Mouse (Mus musculus): ENCODE data around the gene Trpv3.

DNA sequence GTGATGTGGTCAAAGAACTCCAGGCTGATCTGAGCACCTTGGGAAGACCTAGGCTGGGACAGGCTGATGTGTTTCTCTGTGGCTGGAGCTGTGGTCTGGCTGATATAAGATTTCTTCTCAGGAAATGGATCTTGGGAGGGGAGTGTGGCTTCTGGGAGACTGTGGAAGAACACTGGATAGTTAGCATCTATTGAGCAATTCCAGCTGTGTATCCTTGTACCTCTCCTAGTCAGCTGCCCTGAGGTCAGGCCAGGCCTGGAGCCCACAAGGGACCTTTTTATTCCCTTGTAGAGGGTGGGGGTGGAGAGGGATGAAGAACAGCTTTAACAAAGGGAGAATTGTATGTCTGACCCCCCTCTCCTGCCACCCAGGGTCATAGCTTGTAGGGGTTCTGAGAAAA is 17.2 kb downstream of the Trpv3 start:
- TF ChIP-seq CTCF (IDR thresholded peaks at IDR 0.05; ENCODE audit: low read depth, low read length) (no peak), POLR2A (IDR thresholded peaks at IDR 0.05; ENCODE audit: borderline replicate concordance, low read depth, low read length) (no peak)

All from bone marrow macrophage, adult 2 months (primary cell).